Mouse (Mus musculus) stomach, postnatal 0 days (tissue): Measurements from ENCODE around the gene Igfals.

Source experiments
- CTCF ChIP-seq: IDR thresholded peaks from 2 replicates; pipeline ENCODE4 v1.5.1; 2016; ENCODE audit warnings: antibody characterized with exemption, low read depth, mild to moderate bottlenecking, moderate library complexity
- EP300 ChIP-seq: optimal IDR thresholded peaks from 2 replicates; pipeline ENCODE3; 2016; ENCODE audit warnings: antibody characterized with exemption

- TF ChIP-seq CTCF (no peak), EP300 (no peak)
These were observed 26.0 kb upstream of the Igfals start, which contains the start of gene Hagh for GRCm38 (mm10) chr17:24839842-24840241.
